Mouse (Mus musculus) T-helper 2 cell (primary cell): ENCODE results near the gene Tmprss15.

Source experiments
- in situ Hi-C: fragments of 300-600 bp; cut with MboI, MseI; formaldehyde crosslinking; loops from one replicate; pipeline ENCODE4 v1.15.1; 2025; ENCODE audit warnings: high pct_unique_total_duplicates

The Tmprss15 gene

DNA sequence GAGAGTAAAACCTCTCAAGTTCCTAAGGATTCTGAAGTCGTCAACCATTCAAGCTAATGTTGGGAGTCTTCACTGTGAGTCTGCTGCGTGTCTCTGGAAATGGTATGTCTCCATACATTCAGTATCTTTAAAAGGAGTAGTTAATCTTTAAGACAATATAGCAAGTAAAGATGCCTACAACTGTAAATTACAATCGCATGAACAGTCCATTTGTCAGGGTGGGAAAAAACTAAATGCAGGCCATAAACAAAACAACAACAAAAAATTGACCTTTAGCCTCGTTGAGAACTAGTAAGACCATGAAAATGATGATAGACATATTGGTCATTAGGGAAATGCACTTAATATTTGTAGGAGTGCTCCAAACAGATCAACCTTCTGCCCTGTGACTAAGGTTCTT lies at the start of gene Tmprss15:
Gene Tmprss15, minus strand, starts transcription at position 101 of the 400 bp plus-strand sequence.
- in situ Hi-C loops, result no loop called here

DNA sequence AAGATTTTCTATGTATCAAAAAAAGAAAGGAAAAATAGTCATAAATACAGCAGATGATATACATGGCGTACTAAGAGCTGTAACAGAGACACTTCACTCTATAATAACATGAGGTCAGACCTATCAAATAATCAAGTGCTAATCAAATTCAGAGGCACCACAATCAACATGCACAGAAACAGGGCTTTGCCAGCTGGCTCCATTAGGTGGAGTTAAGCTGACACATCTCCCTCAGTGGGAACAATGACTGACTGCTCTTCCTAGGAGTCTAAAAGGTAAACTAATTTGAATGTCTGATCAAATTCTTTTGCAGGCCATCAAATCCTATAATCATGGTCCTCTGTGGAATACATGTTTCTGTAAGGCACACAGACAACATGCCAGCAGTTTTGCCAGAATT lies 24.0 kb upstream of the Tmprss15 start:
- in situ Hi-C loops, result no loop called here

DNA sequence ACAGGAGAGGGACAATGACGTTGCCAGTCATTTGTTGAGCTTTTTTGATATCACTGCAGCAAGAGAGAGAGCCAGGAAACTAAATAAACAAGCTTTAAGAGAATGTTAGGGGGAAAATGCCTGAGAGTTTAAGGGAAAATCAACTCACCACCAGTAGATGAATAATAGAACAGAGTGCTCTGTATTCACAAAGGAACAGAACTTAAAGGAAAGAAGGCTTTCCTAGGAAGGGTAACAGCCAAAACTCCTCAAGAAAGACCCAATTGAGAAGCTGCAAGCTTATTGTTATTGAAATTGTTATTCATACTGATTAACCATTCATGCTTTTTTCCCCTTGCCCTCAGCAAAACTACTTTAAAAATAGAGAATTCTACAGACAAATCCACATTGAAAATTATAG lies 18.6 kb upstream of the Tmprss15 start:
- in situ Hi-C loops, result no loop called here

- in situ Hi-C loops, result no loop called here
Measured at GRCm38 (mm10) chr16:79108969-79109368, 18.1 kb upstream of the Tmprss15 start.

GRCm38 (mm10) chr16:79100325-79100724 lies 9.4 kb upstream of the Tmprss15 start:
- in situ Hi-C loops, result no loop called here

DNA sequence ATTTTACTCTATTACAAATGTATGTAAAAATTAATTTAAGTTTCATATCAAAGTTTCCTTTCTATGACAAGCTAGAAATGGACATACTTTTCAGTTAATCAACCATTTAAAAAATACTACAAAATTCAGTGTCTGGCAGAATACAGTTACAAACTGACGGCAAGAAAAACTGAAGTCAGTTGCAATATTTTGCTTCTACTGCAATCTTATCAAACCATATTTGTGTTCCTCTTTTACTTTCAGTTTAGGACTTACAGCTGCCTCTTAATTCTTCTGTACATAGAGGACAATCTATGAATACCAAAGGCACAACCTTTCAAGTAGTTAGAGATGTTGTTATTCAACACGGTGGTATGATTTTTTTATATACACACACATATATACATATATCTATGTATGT lies 7.4 kb upstream of the Tmprss15 start:
- in situ Hi-C loops, result no loop called here

DNA sequence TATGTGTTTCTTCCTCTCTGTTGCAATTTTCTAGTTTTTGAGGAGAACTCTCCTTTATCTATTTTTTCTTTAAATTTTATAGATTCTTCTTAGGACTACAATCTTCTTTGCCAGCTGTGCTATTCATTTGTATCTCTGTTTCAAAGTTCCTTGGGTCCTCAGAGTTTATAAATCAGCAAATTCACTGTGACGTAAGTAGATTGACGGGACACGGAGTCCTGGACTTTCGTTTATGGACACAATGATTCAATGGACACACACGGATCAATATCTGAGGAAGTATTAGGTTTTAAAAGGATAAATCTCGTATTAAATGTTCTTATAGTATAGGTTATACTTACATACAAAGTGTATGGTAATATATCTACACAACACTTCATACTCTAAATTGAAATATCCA lies 4.3 kb downstream of the Tmprss15 start:
- in situ Hi-C loops, result no loop called here

- in situ Hi-C loops, result no loop called here
Measured at GRCm38 (mm10) chr16:79063848-79064247, 27.0 kb downstream of the Tmprss15 start.

GRCm38 (mm10) chr16:79058775-79059558 lies 31.9 kb downstream of the Tmprss15 start:
- in situ Hi-C loops, result no loop called here

- in situ Hi-C loops, result no loop called here
Measured at GRCm38 (mm10) chr16:79032593-79032992, 58.3 kb downstream of the Tmprss15 start.

- in situ Hi-C loops, result no loop called here
Measured at GRCm38 (mm10) chr16:79002812-79003211, 88.1 kb downstream of the Tmprss15 start.

DNA sequence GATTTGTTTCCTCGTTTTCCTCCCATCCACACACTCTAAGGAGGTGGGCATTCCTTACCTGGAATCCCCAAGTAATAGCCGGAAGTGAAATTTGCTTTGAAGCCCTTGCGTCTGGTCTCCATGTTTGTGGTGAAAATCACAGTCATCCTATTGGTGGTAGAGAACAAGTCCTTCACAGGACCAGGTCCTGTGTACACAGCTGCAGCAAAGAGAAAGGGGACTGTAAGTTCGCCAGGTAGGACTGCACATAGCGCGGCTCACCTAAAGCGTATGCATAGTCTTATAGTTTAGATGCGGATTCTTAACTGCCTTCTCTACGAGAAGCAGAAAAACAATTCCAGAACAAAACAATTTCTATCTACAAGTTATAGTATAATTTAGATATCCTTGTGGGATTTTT lies 89.2 kb downstream of the Tmprss15 start:
- in situ Hi-C loops, result no loop called here

DNA sequence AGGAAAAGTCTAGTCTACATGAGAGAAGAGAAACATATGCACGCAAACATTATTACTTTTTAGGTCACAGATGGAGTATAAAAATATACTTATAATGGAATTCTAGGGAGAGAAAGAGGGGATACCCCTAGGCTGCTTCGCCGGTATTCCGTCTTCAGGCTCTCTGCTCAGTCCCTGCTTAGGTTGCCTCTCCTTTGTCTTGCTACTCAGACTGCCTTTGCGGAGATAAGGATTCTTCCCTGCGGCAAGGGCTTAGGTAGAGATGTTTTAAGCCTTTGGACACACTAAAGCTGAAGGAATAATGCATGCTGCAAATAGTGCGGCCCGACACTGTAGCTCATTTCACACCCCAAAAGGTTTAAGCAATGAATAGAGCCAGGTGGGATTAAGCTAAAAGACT lies 114.5 kb downstream of the Tmprss15 start:
- in situ Hi-C loops, result no loop called here

- in situ Hi-C loops, result no loop called here
Measured at GRCm38 (mm10) chr16:78974099-78974498, 116.8 kb downstream of the Tmprss15 start.

DNA sequence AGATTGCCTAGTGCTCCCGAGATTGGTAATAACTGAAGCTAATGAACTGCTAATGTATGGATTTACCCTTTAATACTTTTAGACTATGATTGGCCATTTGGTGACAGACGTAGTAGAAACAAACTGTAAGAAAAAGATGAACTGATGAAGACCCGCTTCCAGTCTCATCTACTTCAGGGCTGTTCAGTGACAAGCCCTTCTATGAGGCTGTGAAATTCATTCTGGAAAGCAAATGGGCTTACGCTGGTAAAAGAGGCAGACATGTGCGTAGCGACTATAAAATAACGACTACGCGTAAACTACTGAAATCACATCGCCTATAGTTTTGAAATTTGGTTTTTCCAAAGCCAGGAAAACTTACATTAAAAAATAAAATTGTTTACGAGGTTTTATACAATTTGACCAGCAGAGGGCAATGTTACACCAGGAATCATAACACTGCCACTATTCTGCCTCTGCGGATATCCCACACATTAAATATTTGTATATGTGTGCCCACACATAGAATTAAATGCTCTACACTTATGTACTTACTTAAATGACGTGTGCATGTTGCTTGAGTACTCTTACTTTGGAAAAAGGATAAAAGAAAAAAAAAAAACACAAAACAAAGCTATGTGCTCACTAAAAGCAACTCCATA lies 121.7 kb downstream of the Tmprss15 start:
- in situ Hi-C loops, result no loop called here

DNA sequence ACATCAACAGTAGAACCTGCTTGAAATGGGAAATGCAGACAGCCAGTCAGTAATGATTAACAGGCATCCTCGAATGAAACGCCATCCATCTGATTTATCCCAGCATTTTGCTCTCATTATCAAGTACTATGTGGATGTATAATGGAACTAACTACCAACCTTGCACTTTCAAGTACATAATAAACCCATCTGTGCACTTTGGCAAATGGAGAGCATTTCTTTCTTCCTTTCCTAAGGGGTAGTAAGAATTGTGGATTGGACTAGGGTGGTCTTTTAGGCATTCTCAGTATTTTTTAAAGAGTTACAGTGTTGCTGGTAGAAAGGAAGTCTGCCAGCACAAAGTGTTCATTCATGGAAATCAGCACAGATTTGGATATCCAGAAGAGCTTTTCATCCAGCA lies 133.5 kb downstream of the Tmprss15 start:
- in situ Hi-C loops, result no loop called here

GRCm38 (mm10) chr16:78950359-78950758 lies 140.5 kb downstream of the Tmprss15 start:
- in situ Hi-C loops, result no loop called here

DNA sequence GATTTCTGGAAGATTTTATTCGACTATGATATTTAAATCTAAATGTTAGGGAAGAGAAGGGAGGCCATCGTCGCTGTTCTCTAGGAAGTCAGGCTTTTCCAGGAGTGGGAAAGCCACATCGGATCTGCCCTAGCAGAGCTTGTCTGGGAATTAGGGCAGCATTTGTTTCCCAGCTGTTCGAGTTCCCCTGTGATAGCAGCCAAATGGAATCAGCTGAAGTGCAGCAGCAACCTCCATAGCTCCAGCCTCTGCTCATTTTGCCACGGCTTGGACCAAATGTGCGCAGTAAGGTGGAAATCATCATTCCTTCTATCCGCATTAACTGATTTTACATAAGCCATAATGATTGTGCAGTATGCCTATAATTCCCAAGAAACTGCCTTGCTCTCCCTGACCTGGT lies 153.1 kb downstream of the Tmprss15 start:
- in situ Hi-C loops, result no loop called here

DNA sequence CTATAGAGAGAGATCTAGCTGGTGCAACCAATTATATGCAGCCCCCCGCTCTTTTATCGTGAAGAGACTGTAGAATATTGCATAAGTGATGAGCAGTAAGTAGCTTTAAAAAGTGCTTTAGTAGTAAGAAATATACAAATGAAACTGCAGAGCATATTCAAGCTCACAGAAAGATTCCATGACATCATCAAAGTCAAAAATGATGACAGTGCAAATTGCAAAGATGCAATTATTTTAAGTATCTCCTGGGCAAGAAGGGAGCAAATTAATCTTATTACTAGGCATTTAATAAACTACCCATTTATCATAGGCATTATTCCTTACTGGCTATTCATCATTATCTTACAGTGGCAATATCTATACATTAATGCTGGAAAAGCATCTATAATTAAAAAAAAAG lies 156.6 kb downstream of the Tmprss15 start:
- in situ Hi-C loops, result no loop called here

- in situ Hi-C loops, result no loop called here
Measured at GRCm38 (mm10) chr16:78931287-78932025, 159.4 kb downstream of the Tmprss15 start.

DNA sequence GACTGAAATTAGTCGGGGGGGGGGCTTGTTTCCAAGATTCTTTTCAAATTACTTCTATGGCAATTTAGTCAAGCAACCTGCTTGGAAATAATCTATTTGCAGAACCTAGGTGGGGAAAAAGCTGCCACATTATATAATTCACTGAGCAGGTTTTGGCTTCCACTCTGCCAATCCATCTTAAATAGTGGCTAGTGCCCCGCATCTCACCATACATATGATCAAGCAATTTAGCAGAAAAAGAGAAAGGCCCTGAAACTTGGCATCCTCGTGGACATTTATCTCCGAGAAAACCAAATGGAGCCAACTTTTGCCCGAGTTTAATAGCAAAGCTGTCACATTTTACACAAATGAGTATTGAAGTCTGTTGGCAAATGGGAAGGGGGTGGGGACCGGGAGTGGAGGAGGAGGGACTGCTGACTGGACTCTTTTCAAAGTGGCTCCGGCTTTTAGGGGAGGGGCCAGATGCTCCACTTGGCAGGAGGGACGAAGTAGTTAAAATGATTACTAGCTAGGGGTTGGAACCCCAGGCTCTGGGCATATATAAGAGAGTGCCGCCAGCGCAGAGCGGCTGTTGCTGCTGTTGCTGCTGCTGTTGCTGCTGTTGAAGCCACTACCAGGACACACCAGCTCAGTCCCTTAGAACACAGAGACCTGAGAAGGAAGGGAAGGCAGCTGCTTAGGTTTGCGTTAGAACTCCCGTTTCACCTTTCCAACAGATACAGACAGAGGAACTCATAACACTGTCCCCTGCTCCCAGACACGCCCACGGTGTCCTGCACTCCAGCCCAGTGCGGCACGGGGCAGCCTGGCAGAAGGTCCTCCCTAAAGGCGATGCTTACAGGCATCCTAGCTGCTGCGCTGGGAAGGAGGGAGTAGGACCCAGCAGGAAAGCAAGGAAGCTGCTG lies 160.3 kb downstream of the Tmprss15 start, which contains the start of gene Chodl:
Gene Chodl, plus strand, starts transcription at position 567 of the 905 bp plus-strand sequence.
- in situ Hi-C loops, result no loop called here
